Mouse (Mus musculus): ENCODE measurements around the gene Acsm4.
"Not testable (repeated sequence)": the region's sequence is repeated elsewhere in the genome, so short reads cannot be mapped to it uniquely, and the experiment has no call there.

The Acsm4 gene

GRCm38 (mm10) chr7:119689726-119690125, at the start of gene Acsm4:
Acsm4 (plus strand) TSS chr7:119690026.
- DNase-seq, result no peak

GRCm38 (mm10) chr7:119642307-119642706, 47.5 kb upstream of the Acsm4 start:
- DNase-seq, result no peak

DNA sequence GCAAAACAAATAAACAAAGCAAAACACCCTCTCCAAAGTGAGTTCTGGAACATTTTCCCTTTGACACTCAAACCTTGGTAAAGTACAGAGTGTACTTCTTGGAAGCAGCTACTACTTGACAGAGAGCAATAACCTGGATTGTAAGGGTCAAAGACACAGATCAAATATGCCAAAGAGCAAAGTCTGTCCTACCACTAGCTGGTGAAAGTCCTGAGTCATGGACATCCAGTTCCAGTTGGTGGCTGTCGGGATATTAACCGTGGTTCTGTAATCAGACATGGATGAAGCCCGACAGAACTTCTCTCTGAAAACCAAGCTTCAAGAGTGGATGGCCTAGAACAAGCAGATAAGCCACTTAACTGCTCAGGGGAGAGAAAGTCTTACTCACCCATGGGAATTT, 21.9 kb upstream of the Acsm4 start:
- DNase-seq, result no peak

GRCm38 (mm10) chr7:119670395-119670794, 19.4 kb upstream of the Acsm4 start:
- no peak for DNase-seq

DNA sequence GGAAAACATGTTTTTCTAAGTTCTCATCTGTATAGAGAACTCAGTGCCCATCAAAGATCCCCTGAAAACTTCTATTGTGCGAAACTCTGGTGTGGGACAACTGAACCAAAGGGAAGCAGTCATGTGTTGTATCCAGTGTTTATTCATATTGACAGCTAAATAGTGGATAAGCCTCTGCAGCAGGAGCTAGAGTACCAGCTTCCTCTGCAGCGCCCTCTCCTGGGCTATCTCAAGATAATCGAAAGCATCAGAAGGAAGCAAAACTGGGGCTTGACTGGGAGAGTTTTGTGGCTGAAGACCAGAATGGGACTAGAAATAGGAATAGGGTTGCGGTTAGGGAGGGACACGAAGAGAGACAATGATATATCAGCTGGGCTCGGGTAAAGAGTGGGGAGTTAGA, 18.9 kb upstream of the Acsm4 start:
- no peak for DNase-seq

DNA sequence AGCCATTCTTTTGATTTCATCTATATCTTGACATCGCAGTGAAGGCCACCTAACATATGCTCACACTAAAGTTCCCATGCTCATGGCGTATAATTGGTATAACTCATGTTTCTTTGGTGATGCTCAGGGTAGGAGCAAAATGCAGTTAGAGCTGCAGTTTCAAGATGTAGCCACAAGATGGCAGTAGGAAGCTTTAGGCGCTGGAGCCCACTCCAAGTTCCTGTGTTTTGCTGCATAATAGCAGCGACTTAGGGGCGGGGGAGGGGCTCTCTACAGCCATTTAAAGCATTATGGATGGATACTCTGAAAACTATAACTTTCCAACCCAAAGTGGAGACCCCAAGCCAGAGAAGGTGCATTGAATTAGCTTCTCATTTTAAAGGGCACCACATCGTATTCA, 16.4 kb upstream of the Acsm4 start:
- DNase-seq, result peak in 1 of 2 experiments; percentile 23

- DNase-seq, result no peak
Measured at GRCm38 (mm10) chr7:119680107-119680506, 9.7 kb upstream of the Acsm4 start.

DNA sequence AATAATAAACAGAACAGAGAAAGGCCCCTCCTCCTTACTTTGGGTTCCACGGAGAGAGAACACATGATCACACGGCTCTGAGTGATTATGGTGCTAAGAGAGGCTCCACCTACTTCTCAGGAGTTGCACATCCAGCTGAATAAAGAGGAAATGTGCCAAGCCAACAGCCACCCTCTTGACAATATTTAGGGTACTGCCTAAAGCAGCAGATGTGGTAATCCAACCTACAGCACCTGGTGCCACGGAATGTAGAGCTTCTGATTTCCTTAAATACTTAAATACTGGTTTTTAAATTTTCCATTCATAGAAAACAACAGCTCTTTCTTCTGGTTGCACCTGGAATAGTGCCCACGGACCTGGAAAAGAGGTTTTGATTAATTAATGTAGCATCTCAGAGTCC, 7.1 kb upstream of the Acsm4 start:
- no peak for DNase-seq

DNA sequence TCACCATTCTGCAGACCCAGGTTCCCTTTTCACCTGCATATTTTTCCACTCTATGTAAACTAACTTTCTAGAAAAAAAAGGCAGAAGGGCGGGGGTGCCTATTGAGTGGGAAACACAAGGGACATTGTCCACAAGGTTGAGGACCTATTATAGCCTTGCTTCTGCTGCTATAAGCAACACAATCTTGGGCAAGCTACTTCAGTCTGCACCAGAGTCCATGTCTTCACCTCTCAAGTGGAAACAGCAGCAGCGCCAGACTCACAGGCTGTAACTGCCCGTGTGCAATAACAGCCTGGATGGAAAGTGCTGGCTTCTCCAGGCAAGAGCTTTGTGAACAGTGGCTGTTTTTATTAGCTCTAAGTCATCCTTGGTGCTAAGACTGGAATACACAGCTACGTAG, 2.5 kb downstream of the Acsm4 start:
- no peak for DNase-seq

DNA sequence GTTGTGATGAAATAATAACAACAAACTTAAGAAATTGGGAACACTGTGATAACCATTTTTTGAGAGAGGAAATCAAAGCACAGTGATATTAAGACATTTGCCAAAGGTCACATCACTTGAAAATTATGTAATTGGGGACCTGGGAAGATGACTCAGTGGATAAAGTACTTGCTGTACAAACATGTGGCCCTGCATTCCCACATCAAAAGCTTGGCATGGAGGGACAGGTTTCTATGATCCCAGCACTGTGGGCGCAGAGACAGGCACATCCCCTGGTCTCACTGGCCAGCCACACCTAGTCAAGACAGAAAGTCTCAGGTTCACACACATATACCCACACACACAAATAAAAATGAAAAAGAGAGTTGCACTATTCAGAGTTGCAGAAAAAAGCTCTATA, 5.1 kb downstream of the Acsm4 start:
- no peak for DNase-seq

GRCm38 (mm10) chr7:119714111-119714510, 24.3 kb downstream of the Acsm4 start:
- no peak for DNase-seq

- DNase-seq, result peak; percentile 95 to 96
Measured at GRCm38 (mm10) chr7:119720253-119720946, 30.6 kb downstream of the Acsm4 start, which contains the start of gene Thumpd1. Thumpd1 (minus strand) TSS chr7:119720798.

GRCm38 (mm10) chr7:119720947-119721310, 31.1 kb downstream of the Acsm4 start:
- peak in 1 of 2 experiments; percentile 10 for DNase-seq

DNA sequence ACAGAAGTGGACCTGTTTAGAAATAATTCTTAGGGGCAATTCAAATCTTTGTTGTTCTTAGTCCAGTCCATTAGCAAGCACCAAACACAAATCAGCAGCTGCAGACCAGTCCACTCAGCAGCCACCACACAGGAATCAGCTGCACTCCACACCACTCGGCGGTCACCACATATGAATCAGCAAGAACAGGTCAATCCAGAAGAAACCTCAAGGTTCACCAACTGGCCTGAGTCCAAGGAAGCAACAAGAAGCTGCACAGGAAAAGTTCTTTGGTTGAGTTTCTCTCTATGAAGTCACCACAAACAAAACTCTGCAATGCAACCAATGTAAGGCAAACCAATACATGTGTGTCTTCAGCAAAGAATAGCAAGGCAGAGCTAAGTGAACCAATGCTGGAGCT, 37.8 kb downstream of the Acsm4 start:
- no peak for DNase-seq

- not testable (repeated sequence) for DNase-seq
Measured at GRCm38 (mm10) chr7:119731262-119731661, 41.4 kb downstream of the Acsm4 start.

- DNase-seq, result no peak
Measured at GRCm38 (mm10) chr7:119738877-119739276, 49.1 kb downstream of the Acsm4 start.

DNA sequence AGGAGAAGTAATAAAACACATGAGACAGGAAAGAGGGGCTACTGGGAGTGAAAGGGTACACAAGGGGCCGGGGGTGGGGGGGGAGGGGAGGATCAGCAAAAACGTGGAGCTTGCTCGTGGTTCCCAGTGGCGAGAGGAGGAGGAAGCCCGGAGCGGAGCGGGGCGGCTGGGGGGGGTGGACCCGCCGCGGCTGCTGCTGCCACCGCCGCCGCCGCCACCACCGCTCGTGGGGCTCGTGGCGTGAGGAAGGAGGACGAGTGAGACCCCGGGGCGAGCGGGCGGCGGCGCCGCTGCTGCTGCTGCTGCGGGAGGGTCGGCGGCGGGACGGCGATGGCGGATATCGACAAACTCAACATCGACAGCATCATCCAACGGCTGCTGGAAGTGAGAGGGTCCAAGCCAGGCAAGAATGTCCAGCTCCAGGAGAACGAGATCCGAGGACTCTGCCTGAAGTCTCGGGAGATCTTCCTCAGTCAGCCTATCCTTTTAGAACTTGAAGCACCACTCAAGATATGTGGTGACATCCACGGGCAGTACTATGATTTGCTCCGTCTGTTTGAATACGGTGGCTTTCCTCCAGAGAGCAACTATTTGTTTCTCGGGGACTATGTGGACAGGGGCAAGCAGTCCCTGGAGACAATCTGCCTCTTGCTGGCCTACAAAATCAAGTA, 50.1 kb downstream of the Acsm4 start:
- not testable (repeated sequence) for DNase-seq

GRCm38 (mm10) chr7:119744321-119744720, 54.5 kb downstream of the Acsm4 start:
- no peak for DNase-seq

DNA sequence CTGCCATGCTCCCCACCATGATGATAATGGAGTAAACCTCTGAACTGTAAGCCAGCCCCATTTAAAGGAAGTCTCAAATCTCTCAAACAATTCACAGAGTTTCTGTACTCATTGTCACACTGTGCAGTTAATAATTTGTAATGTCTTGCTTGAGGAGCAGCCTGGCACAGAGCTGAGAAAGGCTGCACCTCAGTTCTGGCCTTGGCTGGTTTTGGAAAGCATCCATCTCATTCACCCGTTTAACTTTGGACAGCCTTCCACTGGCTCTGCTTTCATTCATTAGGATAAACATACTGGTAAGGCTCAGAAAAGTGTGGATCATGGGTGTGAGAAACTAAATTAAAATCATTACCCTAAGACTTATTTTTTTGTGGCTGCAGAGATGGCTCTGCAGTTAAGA, 56.0 kb downstream of the Acsm4 start:
- no peak for DNase-seq

GRCm38 (mm10) chr7:119748761-119749160, 58.9 kb downstream of the Acsm4 start:
- no peak for DNase-seq

- DNase-seq, result no peak
Measured at GRCm38 (mm10) chr7:119749942-119750341, 60.1 kb downstream of the Acsm4 start.

DNA sequence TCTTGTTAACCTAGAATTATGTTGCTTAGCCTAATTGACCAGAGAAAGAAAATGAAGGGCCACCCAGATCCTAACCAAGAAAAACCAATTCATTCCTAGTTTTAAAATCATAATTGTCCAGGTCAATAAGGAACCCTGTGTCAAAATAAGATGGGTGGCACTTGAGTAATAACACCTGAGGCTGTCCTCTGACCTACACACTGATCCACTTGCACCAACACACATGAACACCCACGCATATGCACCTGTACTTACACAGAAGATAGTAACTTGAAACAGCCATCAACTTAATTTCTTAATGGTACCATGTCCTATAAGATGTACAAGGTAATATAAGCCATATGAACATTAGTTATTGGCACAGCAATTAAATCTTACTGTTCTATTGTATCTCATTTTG, 63.9 kb downstream of the Acsm4 start:
- DNase-seq, result no peak

- no peak for DNase-seq
Measured at GRCm38 (mm10) chr7:119760527-119760951, 70.7 kb downstream of the Acsm4 start, which contains the start of gene Acsm3. Acsm3 (plus strand) TSS chr7:119760923.

GRCm38 (mm10) chr7:119762166-119762697, 72.4 kb downstream of the Acsm4 start:
- no peak for DNase-seq

Data from cerebellum, postnatal 36 days (tissue).